Comparison of ENCODE assay signal across 8 mouse cellular contexts in the genomic region with DNA sequence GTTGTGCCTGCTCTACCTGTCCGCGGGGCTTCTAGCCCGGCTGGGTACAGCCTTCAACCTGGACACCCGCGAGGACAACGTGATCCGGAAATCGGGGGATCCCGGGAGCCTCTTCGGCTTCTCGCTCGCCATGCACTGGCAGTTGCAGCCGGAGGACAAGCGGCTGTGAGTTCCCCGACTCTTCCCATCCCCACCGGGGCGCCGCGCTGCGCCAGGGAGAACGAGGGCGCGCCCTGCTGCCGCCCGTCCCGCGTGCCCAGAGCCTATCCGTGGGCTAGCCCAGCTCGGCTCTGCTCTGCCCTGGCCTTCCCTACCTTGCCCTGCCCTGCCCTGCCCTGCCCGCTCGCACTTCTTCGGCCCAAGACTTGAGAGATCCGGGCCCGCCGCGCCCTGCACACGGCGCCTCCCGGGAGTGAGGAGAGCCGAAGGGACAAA. TPM values are rescaled to one million over a fixed set of nuclear protein-coding genes. Genes with fewer than 3 reads are reported as not detected.
A peak's percentile ranks its signal among the peaks of the same experiment; 100 is the strongest.
DNase-seq lines count a peak whose midpoint lies in the region; ATAC-seq and TF ChIP-seq lines count a peak whose summit lies in the region.

No protein-coding gene starts in this region.

- peak overlapping the region; percentile 77 for H3K4me3 ChIP-seq in hindbrain, embryonic 13.5 days
- H3K4me3 ChIP-seq in myocyte: peak overlapping the region; percentile 85

- DNase-seq in layer of hippocampus, adult 11-12 months (ENCODE audit: low spot score): peak; percentile 13
- no peak for DNase-seq in layer of hippocampus, adult 9-10 months (ENCODE audit: low spot score)
- peak; percentile 81 for DNase-seq in adrenal gland, adult 2 months
- peak; percentile 42 for DNase-seq in liver
- peak; percentile 71 for DNase-seq in urinary bladder, adult 2 months (ENCODE audit: low spot score)

- H3K9ac ChIP-seq in hindbrain, embryonic 13.5 days: peak overlapping the region; percentile 81

- H3K9me3 ChIP-seq in hindbrain, embryonic 13.5 days: no peaks in the 10 kb centered on the region

- no peak for TF ChIP-seq POLR2A in myocyte (IDR thresholded peaks at IDR 0.05; ENCODE audit: insufficient read length, low read depth)

- ATAC-seq in erythroid progenitor cell, adult 5-6 weeks (replicated peaks; ENCODE audit: low FRiP score, poor library complexity, severe bottlenecking): peak; percentile 69
- peak; percentile 87 for ATAC-seq in hindbrain, embryonic 13.5 days (ENCODE audit: low FRiP score)

- peak overlapping the region; percentile 78 for H3K27ac ChIP-seq in hindbrain, embryonic 13.5 days

- peak overlapping the region; percentile 63 for H3ac ChIP-seq in myocyte (ENCODE audit: control insufficient read depth, insufficient read length)

- peaks cover 27% of the 10 kb centered on the region for H3K27me3 ChIP-seq in hindbrain, embryonic 13.5 days
- H3K27me3 ChIP-seq in myocyte (ENCODE audit: control insufficient read depth, insufficient read depth, insufficient read length): no peaks in the 10 kb centered on the region

- WGBS in hindbrain, embryonic 13.5 days: 0% methylated on average over 39 of the region's 40 CpGs

- H3K4me2 ChIP-seq in hindbrain, embryonic 13.5 days: peak overlapping the region; percentile 96
- H3K4me2 ChIP-seq in myocyte (ENCODE audit: low read depth): peak overlapping the region; percentile 95

- H3K4me1 ChIP-seq in hindbrain, embryonic 13.5 days (replicated peaks): peaks cover 20% of the 10 kb centered on the region

- peaks cover 37% of the 10 kb centered on the region for H3K79me2 ChIP-seq in myocyte (ENCODE audit: control insufficient read depth, insufficient read depth)

- no peaks in the 10 kb centered on the region for H3K36me3 ChIP-seq in hindbrain, embryonic 13.5 days
- H3K36me3 ChIP-seq in myocyte (ENCODE audit: control insufficient read depth, insufficient read depth): peaks cover 10% of the 10 kb centered on the region

TF ChIP-seq in myocyte, 11 proteins besides CTCF, POLR2A, EP300 and RAD21:
- no peak for TF ChIP-seq CEBPB (IDR thresholded peaks at IDR 0.05; ENCODE audit: insufficient read depth, poor library complexity, severe bottlenecking)
- peak in 1 of 3 experiments; percentile 14 for TF ChIP-seq MYOD1 (IDR thresholded peaks at IDR 0.05; ENCODE audit: control insufficient read depth in 1 of 3, insufficient read length in 2 of 3, low read depth in 2 of 3)

RNA-seq across cellular contexts. Expression of a gene that starts 41.8 kb away (rescaled TPM):
- total RNA-seq in adrenal gland, adult 2 months (2021): 100 to 1,000 TPM; 125 to 177 TPM
- 28.1 and 28.3 TPM in 2 replicates for polyA plus RNA-seq in adrenal gland, adult 2 months (2012; rRNA removed)
- 4.7 and 9.6 TPM in 2 replicates for total RNA-seq in erythroid progenitor cell, adult 5-6 weeks (2015; ENCODE audit: low replicate concordance)
- total RNA-seq in erythroid progenitor cell, adult 5-6 weeks (2017; ENCODE audit: low replicate concordance): 3.6 and 7.6 TPM in 2 replicates
- polyA plus RNA-seq in hindbrain, embryonic 13.5 days (2015; fragmentation: Nextera tagmentation; extraction: Ambion mirVana): 20.7 and 25.9 TPM in 2 replicates
- 50.4 TPM for polyA plus RNA-seq in myocyte (2012; fragmentation: generic; extraction: Trizol)
- 45.0 and 51.9 TPM in 2 replicates for polyA plus RNA-seq in urinary bladder, adult 2 months (2012; rRNA removed)
